Comparison of ENCODE assay signal across 25 mouse cellular contexts in genomic region chr14:121694706-121695105, GRCm38 (mm10).
A peak's percentile ranks its signal among the peaks of the same experiment; 100 is the strongest.
DNase-seq lines count a peak whose midpoint lies in the region; TF ChIP-seq lines count a peak whose summit lies in the region.
"Had no signal": no experiment of that assay in that cellular context is flagged by ENCODE, and none has a peak within 500 bp of the region (broad histone marks: within the 10 kb centered on the region; RNA-seq: fewer than 3 reads in every experiment).

No protein-coding gene starts in this region.

- H3K9me3 ChIP-seq in heart, embryonic 10.5 days = no peaks in the 10 kb centered on the region
- H3K9me3 ChIP-seq in midbrain, embryonic 10.5 days (replicated peaks) = no peaks in the 10 kb centered on the region
- H3K9me3 ChIP-seq: heart, embryonic 12.5 days; heart, embryonic 15.5 days; hindbrain, embryonic 10.5 days; hindbrain, embryonic 13.5 days; intestine, embryonic 15.5 days had no signal

- H3K27me3 ChIP-seq in heart, embryonic 10.5 days (ENCODE audit: insufficient read depth, poor library complexity, severe bottlenecking) = no peaks in the 10 kb centered on the region
- H3K27me3 ChIP-seq in midbrain, embryonic 10.5 days (ENCODE audit: low read depth, poor library complexity, severe bottlenecking) = 0 out of 2 replicates have a peak, but pooled peaks cover 5% of the 10 kb centered on the region
- H3K27me3 ChIP-seq: heart, embryonic 12.5 days; heart, embryonic 15.5 days; hindbrain, embryonic 13.5 days; intestine, embryonic 15.5 days had no signal

- DNase-seq in gastrocnemius, adult 2 months = no peak
- DNase-seq in gastrocnemius, postnatal 14 days = no peak
- peak; percentile 61 for DNase-seq in heart, adult 8-10 months (ENCODE audit: low spot score)
- no peak for DNase-seq in heart, embryonic 10.5 days (ENCODE audit: low spot score)
- DNase-seq in layer of hippocampus, adult 2 months (ENCODE audit: low spot score in 2 of 2) = no peak
- no peak for DNase-seq in layer of hippocampus, postnatal 36 days
- DNase-seq in midbrain, embryonic 10.5 days (ENCODE audit: low spot score) = no peak
- DNase-seq: adrenal gland, postnatal 14 days; B cell, adult 2 months; cerebellum, adult 11-12 months; cerebellum, adult 9-10 months; cerebellum, postnatal 14 days; embryo, embryonic 11 days; forebrain, postnatal 0 days; gastrocnemius, postnatal 36 days; heart, postnatal 36 days; kidney, adult 11 months; kidney, adult 9 months had no signal

- WGBS in heart, embryonic 10.5 days = 85% methylated on average over 3 of the region's 3 CpGs
- 88% methylated on average over 3 of the region's 3 CpGs for WGBS in midbrain, embryonic 10.5 days

- H3K4me3 ChIP-seq in gastrocnemius, adult 2 months = peak overlapping the region; percentile 81
- H3K4me3 ChIP-seq in heart, embryonic 10.5 days = no peak overlapping the region
- no peak overlapping the region for H3K4me3 ChIP-seq in layer of hippocampus, adult 2 months
- H3K4me3 ChIP-seq in brown adipose tissue, adult 24 weeks (ENCODE audit: insufficient read depth, low read depth, low read length) = peak overlapping the region; percentile 70
- H3K4me3 ChIP-seq in midbrain, embryonic 10.5 days = no peak overlapping the region
- H3K4me3 ChIP-seq: forebrain, embryonic 10.5 days; heart, embryonic 12.5 days; heart, embryonic 15.5 days; hindbrain, embryonic 10.5 days; hindbrain, embryonic 13.5 days; intestine, embryonic 15.5 days had no signal

- peak overlapping the region; percentile 83 for H3K27ac ChIP-seq in gastrocnemius, adult 2 months
- no peak overlapping the region for H3K27ac ChIP-seq in heart, embryonic 10.5 days
- H3K27ac ChIP-seq in layer of hippocampus, adult 2 months = peak overlapping the region; percentile 88; the same call in 1 of the 2 replicates
- H3K27ac ChIP-seq in brown adipose tissue, adult 24 weeks (replicated peaks; ENCODE audit: low read depth, low read length) = peak overlapping the region; percentile 77
- no peak overlapping the region for H3K27ac ChIP-seq in midbrain, embryonic 10.5 days (replicated peaks)
- H3K27ac ChIP-seq: forebrain, embryonic 10.5 days; heart, embryonic 15.5 days; hindbrain, embryonic 10.5 days; hindbrain, embryonic 13.5 days; intestine, embryonic 15.5 days had no signal

- H3K4me1 ChIP-seq in heart, embryonic 10.5 days = peaks cover 33% of the 10 kb centered on the region
- peaks cover 15% of the 10 kb centered on the region for H3K4me1 ChIP-seq in brown adipose tissue, adult 24 weeks (ENCODE audit: control insufficient read depth, insufficient read depth, insufficient read length, low read length)
- peaks cover 29% of the 10 kb centered on the region for H3K4me1 ChIP-seq in midbrain, embryonic 10.5 days

- 0 out of 2 replicates have a peak, but pooled peaks cover 2% of the 10 kb centered on the region for H3K36me3 ChIP-seq in heart, embryonic 10.5 days
- H3K36me3 ChIP-seq in midbrain, embryonic 10.5 days = no peaks in the 10 kb centered on the region
- H3K36me3 ChIP-seq: forebrain, embryonic 10.5 days; heart, embryonic 12.5 days; heart, embryonic 15.5 days; hindbrain, embryonic 10.5 days; hindbrain, embryonic 13.5 days; intestine, embryonic 15.5 days had no signal

- intact Hi-C loops in gastrocnemius, adult 2 months (cut with DNase I) = loop anchor here (5.0 kb wide), 2 partner anchors 32 to 58 kb away; no protein-coding TSS in a partner anchor
- intact Hi-C loops in gastrocnemius, postnatal 14 days (cut with DNase I; ENCODE audit: low total_unique reads) = no loop called here

- TF ChIP-seq CTCF in gastrocnemius, adult 2 months (IDR thresholded peaks at IDR 0.05) = no peak
- no peak for TF ChIP-seq CTCF in layer of hippocampus, adult 2 months (conservative IDR thresholded peaks at IDR 0.05)

Comparison
In these comparisons a context has a peak if more than half of its experiments do, and no peak if none do; other contexts are left out.
1. H3K27ac ChIP-seq: peak in gastrocnemius, adult 2 months (single experiment), layer of hippocampus, adult 2 months (single experiment) and brown adipose tissue, adult 24 weeks (single experiment); none in heart, embryonic 10.5 days (single experiment) and midbrain, embryonic 10.5 days (single experiment).
2. H3K4me3 ChIP-seq: peak in gastrocnemius, adult 2 months (single experiment) and brown adipose tissue, adult 24 weeks (single experiment); none in heart, embryonic 10.5 days (single experiment), layer of hippocampus, adult 2 months (single experiment) and midbrain, embryonic 10.5 days (single experiment).